Mouse (Mus musculus) liver, adult 2 months (tissue): Measurements from ENCODE around the gene Mllt6.

Experiments
- CTCF ChIP-seq: fragments of 200-500 bp; IDR thresholded peaks from 2 replicates; pipeline ENCODE4 v1.5.1; 2011; ENCODE audit warnings: low read depth, low read length, control low read depth
- POLR2A ChIP-seq: fragments of 200-500 bp; IDR thresholded peaks from 2 replicates; pipeline ENCODE4 v1.6.1; 2011; ENCODE audit warnings: low read length, control low read depth; ENCODE audit not compliant: insufficient read depth; ENCODE audit errors: extremely low read depth

DNA sequence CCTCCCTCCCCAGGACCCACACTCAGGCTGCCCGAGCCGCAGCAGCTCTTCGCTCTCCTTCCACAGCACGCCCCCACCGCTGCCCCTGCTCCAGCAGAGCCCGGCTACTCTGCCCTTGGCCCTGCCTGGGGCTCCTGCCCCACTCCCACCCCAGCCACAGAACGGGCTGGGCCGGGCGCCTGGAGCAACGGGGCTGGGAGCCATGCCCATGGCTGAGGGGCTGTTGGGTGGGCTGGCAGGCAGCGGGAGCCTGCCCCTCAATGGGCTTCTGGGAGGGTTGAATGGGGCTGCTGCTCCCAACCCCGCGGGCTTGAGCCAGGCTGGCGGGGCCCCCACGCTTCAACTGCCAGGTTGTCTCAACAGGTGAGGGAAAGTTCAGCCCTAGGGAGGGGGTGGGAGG, 15.1 kb downstream of the Mllt6 start:
- no peak for TF ChIP-seq POLR2A
- no peak for TF ChIP-seq CTCF
